Mouse (Mus musculus): Measurements from ENCODE around the gene Dnase1l2. TPM values are rescaled to one million over a fixed set of nuclear protein-coding genes. Genes with fewer than 3 reads are reported as not detected.
"Not testable (repeated sequence)": the region's sequence is repeated elsewhere in the genome, so short reads cannot be mapped to it uniquely, and the experiment has no call there.

Dnase1l2 gene
- total RNA-seq, 2 experiments from 2014 or later = 1.0 to 1.3 TPM

DNA sequence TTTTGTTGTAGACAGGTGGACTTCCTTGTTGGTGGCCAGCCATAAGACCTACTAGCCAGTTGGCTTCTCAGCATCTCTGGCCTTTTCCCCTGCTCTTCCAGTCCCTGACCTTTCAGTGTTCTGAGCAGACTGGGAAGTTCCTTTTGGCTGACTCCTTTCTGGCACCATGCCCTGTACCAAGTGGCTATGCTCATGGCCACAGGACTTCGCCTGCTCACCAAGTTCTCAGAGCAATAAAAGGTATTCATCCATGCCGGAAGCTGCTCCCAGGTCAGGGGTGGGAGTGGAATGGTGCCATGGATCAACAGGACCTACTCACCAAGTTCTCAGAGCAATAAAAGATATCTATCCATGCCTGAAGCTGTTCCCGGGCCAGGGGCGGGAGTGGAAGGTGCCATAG, 29.6 kb upstream of the Dnase1l2 start:
- peak; percentile 85 for DNase-seq (ENCODE audit: low spot score)

DNA sequence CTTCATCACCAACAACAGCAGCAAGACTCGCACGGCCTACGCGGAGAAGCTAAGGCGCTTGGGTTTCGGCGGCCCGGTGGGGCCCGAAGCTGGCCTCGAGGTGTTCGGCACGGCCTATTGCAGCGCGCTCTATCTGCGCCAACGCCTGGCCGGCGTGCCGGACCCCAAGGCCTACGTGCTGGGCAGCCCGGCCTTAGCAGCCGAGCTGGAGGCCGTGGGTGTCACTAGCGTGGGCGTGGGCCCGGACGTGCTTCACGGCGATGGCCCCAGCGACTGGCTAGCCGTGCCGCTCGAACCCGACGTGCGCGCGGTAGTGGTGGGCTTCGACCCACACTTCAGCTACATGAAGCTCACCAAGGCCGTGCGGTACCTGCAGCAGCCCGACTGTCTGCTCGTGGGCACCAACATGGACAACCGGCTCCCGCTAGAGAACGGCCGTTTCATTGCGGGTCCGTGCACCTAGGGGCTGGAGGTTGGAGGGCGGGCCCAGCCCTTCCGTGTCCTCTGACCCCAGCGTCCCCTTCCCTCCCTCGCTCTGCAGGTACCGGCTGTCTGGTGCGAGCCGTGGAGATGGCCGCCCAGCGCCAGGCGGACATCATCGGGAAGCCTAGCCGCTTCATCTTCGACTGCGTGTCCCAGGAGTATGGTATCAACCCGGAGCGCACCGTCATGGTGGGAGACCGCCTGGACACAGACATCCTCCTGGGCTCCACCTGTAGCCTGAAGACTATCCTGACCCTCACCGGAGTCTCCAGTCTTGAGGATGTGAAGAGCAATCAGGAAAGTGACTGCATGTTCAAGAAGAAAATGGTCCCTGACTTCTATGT, 28.0 kb upstream of the Dnase1l2 start:
- DNase-seq (ENCODE audit: low spot score) = no peak

DNA sequence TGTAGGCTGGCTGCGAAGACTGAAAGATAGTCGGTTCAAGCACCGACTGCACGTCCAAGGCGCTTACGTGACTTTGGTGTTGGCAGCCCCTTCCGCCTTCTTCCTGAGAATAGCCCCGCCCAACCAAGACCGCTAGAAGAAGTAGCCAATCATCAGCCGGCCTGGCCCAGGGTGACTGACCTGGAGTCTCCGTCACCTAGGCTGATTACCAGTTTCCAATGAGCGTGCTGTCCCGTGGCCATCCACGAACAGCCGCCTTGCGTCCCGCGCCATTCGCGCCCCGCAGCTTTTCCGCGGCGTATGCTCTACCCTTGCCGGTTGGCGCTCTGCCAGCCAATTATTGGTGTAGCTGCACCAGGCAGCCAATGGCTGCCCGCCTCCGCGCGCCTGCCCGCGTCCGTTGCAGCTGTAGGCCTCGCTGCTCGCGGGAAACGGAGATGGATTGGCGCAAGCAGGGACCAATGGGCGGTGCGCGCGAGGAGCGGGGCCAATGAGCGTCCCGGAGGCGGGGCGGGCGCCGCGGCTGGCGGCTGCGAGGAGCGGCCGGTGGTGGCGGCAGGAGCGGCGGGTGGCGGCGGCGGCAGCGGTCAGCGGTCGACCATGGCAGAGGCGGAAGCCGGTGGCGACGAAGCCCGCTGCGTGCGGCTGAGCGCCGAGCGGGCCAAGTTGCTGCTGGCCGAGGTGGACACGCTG, 27.2 kb upstream of the Dnase1l2 start, which contains the start of the genes E4f1 and Pgp:
Gene E4f1 (minus strand): TSS at position 404 of the 693 bp plus-strand sequence.
Gene Pgp (plus strand): TSS at position 483 of the 693 bp plus-strand sequence.
- peak; percentile 98 for DNase-seq (ENCODE audit: low spot score)

DNA sequence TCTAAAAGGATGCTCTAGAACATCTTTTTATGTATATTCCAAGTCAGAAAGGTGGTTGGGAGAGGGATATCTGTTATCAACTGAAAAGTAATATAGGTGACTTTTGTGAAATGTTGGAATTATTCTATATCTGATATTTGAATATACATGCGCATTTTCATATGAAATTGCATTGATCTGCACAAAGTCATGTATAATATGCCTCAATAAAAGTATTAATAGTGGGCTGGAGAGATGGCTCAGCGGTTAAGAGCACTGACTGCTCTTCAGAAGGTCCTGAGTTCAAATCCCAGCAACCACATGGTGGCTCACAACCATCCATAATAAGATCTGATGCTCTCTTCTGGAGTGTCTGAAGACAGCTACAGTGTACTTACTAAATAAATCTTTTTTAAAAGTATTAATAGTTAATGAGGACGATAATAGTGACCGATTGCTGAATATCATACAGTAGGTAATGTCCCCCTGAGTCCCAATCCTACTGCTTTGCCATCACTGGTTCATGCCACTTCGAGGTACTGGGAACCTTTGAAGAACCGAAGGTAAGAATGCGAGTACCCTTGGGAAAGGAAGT, 26.5 kb upstream of the Dnase1l2 start:
- DNase-seq (ENCODE audit: low spot score) = no peak

DNA sequence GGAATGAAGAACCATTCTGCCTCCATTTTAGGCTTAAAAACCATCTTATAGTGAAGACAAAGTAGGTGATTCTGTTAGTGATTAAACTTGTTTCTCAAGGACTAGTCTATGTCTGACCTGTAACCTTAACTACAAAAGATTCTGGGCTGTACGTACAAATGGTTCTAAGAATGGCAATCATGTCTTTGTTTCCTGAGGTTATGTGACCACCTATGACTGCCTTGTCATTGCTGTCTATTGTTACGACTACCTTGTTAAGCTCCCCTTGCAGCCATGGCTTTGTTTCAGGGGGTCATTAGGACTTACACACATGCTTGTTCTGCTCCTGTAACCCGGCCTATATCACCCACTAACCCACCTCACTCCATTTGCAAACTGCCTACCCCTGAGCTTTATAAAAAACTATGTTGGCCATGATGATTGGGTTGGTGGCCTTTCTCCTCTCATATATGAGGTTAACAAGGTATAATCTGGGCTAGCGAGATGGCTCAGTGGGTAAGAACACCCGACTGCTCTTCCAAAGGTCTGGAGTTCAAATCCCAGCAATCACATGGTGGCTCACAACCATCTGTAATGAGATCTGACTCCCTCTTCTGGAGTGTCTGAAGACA, 25.8 kb upstream of the Dnase1l2 start:
- DNase-seq (ENCODE audit: low spot score) = no peak

DNA sequence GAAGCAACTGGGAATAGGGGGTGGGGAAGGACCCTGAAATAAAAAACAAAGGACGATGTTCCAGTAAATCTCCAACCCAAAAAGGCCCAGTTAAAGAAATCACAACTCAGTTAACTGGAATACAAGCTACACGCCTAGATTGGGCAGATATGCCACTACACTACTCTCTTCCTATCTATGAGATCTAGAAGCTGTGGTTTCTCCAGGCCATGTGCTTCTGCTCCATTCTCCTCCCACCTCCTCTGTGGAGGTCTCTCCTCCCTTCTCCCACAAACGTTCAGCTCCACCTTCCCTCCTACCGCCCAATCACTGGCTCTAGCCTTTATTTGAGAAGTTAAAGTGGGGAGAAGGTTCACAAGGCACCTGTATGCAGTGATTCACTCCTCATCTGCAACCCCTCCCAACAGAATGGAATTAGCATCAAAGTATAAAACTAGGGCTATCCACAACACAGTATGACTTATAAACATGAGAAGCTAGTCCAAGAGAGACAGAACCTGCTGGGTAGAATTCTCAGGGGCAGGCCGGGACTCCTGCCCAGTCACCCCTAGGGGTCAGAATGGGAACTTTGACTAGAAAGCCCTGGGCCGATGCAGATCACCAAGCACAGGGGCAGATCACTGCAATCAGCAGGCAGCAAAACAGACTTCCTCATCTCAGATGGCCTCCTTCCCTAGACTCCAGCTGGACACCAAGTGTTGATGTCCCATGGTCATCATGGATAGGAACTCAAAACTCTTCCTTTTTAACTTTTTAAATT, 20.6 kb upstream of the Dnase1l2 start:
- no peak for DNase-seq (ENCODE audit: low spot score)

DNA sequence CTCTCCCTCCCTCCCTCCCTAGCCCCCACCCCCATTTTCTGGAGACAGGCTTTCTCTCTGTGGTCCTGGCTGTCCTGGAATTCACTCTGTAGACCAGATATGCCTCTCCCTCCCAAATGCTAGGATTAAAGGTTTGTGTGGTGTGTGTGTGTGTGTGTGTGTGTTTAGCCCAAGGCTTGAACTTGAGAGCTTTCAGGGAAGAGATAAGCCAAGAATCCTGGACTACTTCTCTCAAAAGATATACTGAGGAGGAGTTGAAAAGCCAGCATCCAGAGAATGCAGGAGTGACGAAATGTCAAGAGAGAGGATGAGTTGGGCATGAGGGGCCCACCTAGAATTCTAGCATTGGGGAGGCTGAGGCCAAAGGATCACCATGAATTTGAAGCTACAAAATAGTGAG, 20.0 kb upstream of the Dnase1l2 start:
- no peak for DNase-seq (ENCODE audit: low spot score)

DNA sequence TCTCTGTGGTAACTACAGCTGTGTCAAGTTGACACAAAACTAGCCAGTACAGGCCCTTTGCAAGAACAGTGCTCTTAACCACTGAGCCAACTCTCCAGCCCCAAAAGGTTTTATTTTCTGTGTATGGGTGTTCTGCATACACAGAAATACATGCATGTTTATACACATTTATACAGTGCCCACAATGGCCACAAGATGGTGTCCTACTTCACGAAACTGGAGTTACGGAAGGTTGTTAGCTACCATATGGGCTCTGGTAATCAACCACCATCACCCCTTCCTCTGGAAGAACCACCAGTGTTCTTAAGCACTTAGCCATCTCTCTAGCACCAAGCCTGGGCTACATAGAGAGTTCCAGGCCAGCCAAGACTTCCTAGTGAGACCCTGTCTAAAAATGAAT, 18.7 kb upstream of the Dnase1l2 start:
- no peak for DNase-seq (ENCODE audit: low spot score)

DNA sequence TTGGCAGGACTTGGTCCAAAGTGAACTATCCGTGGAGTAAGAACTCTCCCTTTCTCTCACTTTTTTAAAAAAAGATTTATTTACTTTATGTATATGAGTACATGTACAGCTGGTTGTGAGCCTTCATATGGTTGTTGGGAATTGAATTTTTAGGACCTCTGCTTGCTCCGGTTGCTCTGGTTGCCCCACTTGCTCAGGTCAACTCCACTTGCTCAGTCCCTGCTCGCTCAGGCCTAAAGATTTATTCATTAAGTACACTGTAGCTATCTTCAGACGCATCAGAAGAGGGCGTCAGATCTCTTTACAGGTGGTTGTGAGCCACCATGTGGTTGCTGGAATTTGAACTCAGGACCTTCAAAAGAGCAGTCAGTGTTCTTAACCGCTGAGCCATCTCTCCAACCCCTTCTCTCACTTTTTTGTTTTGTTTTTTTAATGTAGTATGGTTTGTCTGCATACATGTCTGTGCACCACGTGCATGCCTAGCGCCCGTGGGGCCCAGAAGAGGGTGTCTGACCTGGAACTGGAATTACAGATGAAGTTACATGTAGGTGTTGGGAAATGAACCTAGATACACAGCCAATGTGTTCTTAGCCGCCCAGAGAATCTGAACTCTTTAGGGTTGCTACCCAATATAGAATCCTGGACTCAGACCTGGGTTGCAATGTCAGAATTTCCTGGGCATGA, 12.8 kb upstream of the Dnase1l2 start:
- not testable (repeated sequence) for DNase-seq (ENCODE audit: low spot score)

DNA sequence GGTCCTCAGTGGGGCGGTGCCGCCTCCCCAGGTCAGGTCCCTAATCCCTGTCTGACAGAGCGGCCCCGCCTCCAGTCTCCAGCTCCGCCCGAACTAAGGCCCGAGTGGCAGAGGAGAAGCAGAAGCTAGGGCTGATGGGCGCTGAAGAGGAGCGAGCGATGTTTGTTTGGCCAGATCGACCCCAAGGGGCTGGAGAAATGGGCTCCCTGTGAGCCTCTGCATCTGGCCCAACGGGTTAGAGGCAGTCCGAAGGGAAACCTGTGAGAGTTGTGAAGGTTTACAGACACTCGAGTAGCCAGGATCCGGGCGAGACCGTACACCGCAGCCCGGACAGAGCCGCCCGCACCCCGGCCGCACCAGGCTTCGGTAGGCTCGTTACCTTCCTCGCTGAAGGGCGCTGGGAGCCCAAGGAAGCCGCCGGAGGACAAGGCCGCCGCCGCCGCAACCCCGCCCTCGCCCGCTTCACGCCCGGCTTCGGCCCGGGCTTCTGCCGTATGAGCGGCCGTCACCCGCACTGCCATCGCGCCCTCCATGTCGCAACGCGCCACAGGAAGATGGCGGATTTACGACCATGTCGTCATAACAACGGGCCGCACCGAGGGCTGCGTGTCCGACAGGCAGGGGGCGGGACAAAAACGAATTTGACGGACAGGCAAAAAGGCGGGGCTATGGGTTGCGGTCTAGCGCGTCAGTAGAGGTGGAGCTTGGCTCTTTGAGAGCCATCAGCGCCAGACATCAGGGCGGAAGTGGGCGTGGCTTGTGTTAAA, 12.0 kb upstream of the Dnase1l2 start:
- peak; percentile 100 for DNase-seq (ENCODE audit: low spot score)

DNA sequence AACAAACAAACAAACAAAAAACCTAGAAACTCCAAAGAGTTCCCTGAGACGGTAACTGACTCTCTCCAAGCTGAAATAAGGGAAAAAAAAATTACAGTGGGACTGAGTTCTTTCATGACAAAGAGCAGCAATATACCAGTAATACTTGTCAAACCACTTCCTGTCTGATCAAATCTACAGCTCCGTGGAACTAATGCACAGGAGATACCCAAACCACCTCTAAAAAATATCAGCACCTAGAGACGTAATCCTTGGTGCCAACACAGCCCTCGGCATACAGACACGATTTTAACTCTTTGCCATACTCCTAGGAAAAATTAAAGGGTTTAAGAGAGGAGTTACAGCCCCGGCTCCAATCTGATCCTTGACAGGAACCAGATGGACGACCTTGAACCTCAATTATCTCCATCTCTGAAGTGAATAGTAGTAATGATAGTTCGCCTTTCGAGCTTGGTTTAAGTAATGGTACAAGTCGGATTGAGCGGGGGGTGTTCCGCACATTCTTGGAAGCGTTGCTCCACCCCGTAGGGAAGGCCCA, 11.4 kb upstream of the Dnase1l2 start:
- no peak for DNase-seq (ENCODE audit: low spot score)

DNA sequence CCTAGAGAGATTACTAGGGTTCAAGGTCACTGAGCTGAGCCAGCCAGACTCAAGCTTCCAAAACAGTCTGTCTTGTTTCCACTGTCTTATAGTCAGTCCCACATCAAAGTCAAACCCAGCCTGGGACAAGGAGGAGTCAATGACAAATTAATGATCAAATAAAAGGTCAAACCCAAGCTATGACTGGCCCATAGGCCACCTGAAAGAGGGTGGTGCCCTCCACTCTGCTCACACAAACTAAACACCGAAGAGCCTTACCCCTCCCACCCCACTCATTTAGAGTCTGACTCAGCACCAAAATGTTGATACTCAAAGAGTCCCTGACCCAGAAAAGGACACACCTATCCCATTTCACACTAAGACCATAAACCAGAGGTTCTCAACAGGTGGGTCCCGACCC, 10.5 kb upstream of the Dnase1l2 start:
- DNase-seq (ENCODE audit: low spot score) = no peak

DNA sequence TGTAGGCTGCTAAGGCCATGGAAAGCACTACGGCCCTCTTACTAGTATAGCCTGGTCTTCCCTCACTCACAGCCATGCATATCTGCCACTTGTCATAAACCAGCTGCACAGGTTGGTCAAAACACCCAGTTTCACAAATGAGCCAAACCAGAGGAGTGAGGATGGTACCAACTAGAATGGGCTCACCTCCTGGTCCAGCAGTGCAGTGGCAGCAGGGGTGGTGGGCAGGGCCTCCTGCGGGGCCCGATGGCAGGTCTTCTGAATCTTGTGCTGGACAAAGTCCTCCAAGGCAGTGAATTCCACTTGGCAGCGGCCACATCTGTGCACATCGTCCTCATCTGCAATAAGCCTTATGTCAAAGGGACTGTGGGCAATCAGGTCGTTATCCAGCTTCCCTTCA, 8.3 kb upstream of the Dnase1l2 start:
- no peak for DNase-seq (ENCODE audit: low spot score)

DNA sequence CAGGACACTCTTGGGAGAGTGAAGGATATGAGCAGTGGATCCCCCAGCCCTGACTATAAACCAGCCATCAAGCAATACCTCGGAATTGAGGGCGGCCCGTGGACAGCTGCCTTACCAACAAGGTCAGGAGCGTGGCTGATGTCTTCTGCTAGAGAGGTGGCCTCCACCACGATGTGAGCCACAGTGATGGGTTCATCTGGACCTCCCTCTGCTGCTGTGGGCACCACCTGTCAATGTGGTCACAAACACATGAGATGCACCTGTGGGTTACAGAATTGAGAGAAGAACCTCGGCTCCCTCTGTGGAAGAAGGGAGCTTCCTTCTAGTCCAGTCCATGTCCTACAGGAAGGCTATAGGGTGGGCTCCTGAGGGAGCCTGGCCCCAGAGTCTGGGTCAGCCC, 6.6 kb upstream of the Dnase1l2 start:
- DNase-seq (ENCODE audit: low spot score) = no peak

DNA sequence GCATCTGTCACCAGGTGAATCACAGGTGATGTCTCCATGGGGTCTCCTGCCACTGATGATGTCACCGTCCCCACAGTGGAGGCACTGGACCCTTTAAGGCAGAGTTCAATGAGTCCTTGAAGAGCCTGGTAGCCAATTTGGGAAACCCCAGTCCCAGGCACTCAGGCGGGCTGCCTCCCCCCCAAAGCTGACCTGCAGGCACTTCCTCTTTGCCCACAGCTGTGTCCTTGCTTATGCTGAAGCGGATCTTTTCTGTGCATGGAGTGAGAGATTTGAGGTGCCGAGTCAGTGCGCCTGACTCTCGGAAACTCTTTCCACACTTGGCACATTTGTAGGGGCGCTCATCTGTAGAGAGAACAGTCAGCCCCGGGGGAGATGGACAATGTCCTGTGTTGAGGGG, 3.7 kb upstream of the Dnase1l2 start:
- DNase-seq (ENCODE audit: low spot score) = no peak

DNA sequence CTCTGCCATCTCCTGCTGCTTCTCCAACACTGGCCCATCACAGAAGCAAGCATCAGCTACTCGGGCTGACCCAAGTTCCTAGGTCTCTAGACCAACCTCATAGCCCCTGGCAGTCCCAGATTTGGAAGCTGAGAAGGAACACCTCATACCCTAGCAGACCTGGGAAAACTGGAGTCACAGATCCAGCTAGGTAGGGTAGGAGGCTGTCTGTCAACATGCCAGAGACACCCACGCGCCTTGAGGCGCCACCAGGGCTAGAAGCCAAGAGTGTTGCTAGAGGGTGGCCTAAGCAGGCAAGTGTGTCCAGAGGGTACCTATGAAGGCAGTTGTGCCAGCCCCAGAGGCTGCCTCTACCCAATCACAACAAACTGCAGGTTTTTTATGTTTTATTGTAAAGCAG, 504 bp upstream of the Dnase1l2 start:
- no peak for DNase-seq (ENCODE audit: low spot score)

DNA sequence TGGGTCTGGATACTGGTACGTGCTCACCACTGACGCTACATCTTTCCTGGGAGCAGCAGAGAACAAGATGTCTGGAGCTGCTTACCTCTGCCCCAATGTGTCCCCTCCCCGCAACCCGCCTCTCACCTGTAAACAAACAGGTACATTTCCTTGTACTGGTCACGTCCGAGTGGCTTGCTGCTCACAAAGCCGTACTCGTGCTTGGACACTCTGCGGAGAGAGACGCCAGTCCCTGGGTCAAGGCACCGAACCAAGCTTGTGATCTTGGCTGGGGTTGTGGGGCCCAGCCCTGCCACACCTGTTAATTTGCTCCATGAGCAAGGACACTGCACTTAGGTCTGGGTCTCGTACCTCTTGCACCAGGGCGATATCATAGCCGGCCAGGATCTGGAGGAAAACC, 798 bp downstream of the Dnase1l2 start:
- peak; percentile 34 for DNase-seq (ENCODE audit: low spot score)

DNA sequence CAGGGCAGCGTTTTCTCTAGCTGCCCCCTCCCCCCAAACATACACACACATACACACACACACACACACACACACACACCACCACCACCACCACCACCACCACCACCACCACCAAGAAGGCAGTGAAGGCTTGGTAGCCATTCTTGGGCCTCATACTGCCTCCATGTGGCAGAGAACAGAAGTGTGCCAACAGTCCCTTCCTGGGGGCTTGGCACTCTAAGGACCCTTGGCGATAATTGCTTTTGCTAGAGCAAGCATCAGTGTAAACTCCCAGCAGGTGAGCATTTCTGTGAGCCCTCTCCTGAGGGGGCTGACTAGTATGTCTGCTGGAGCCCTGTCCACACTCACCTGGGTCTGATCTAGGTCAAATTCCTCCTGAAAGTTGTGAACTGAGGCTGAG, 1.8 kb downstream of the Dnase1l2 start:
- DNase-seq (ENCODE audit: low spot score) = no peak

DNA sequence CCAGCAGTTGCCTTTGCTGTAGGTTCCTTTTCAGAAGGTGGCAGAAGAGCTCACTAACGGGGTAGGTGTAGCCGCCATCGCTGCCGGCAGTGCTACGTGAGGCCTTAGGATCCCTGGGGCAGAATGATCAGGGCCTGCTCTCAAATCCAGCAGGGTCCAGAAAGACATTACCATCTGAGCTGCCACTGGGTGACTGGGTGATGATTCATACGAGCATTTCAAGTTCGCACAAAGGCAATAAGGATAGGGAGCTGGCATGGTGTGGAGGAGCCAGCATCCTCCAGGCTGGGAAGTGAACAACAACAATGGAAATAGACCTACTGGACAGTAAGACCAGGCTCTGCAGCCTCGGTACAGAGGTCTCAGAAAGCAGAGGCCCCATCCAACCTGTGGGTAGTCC, 2.5 kb downstream of the Dnase1l2 start:
- no peak for DNase-seq (ENCODE audit: low spot score)

DNA sequence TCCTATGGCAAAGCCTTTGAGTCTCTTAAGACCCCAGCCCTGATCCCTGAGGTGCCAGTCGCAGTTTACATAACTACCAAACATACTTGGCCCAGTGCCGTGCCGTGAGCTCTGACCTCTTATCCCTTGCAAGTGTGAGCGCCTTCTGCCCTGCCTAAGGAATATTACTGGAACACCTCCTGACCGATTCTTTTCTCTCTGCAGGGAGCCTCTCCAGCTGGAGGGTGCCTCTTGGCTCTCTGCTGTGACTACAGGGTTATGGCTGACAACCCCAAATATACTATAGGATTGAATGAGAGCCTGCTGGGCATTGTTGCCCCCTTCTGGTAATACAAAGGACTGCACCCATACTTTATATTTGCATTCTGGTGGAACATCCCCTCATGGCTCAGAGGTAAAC, 5.9 kb downstream of the Dnase1l2 start:
- peak; percentile 39 for DNase-seq (ENCODE audit: low spot score)

Data from gastrocnemius, adult 18-20 months (tissue).